Mouse (Mus musculus): Measurements from ENCODE around the gene Sh2d5. TPM values are rescaled to one million over a fixed set of nuclear protein-coding genes. Genes with fewer than 3 reads are reported as not detected.

Sh2d5 gene
- total and polyA plus RNA-seq, 3 experiments, result 2.0 to 2.8 TPM; not detected in 1

GRCm38 (mm10) chr4:138259482-138259881 is 9.3 kb downstream of the Sh2d5 start:
- Histone ChIP-seq H3K27ac (ENCODE audit: control insufficient read depth, low read depth, low read length) (no peak overlapping the region), H3K9ac (ENCODE audit: control insufficient read depth, low read depth, low read length, poor library complexity, severe bottlenecking) (no peak overlapping the region), H3K79me2 (ENCODE audit: control insufficient read depth, insufficient read depth, low read length, poor library complexity) (no peaks in the 10 kb centered on the region; the same call in 1 of the 2 replicates), H3K4me3 (ENCODE audit: control insufficient read depth in 1 of 2, insufficient read depth in 1 of 2, low read depth in 2 of 2, low read length in 2 of 2) (no peak overlapping the region), H3K36me3 (ENCODE audit: control insufficient read depth in 1 of 2, insufficient read depth in 2 of 2, low read length in 2 of 2) (no peaks in the 10 kb centered on the region), H3K4me1 (ENCODE audit: control insufficient read depth in 1 of 2, insufficient read depth in 2 of 2, low read length in 2 of 2) (peaks cover 3 to 7% of the 10 kb centered on the region in 2 experiments), H3K9me3 (replicated peaks; ENCODE audit: insufficient read depth, low read length) (no peaks in the 10 kb centered on the region), H3K27me3 (ENCODE audit: control insufficient read depth in 1 of 2, insufficient read depth in 2 of 2, low read length in 2 of 2) (no peaks in the 10 kb centered on the region)
- TF ChIP-seq RAD21 (IDR thresholded peaks at IDR 0.05; ENCODE audit: low read depth, low read length) (no peak), NRF1 (IDR thresholded peaks at IDR 0.05; ENCODE audit: insufficient read depth, low read depth, low read length, poor library complexity, severe bottlenecking) (no peak), ZC3H11A (IDR thresholded peaks at IDR 0.05; ENCODE audit: low read depth, low read length) (no peak)
- DNase-seq (ENCODE audit: low read depth, low spot score), result no peak

- H3K9me3 ChIP-seq (replicated peaks; ENCODE audit: insufficient read depth, low read length), result no peaks in the 10 kb centered on the region
- H3K27ac ChIP-seq (ENCODE audit: control insufficient read depth, low read depth, low read length), result no peak overlapping the region
- H3K79me2 ChIP-seq (ENCODE audit: control insufficient read depth, insufficient read depth, low read length, poor library complexity), result no peaks in the 10 kb centered on the region; the same call in 1 of the 2 replicates
- DNase-seq (ENCODE audit: low read depth, low spot score), result peak; percentile 82
- no peaks in the 10 kb centered on the region for H3K36me3 ChIP-seq (ENCODE audit: control insufficient read depth in 1 of 2, insufficient read depth in 2 of 2, low read length in 2 of 2)
- H3K4me1 ChIP-seq (ENCODE audit: control insufficient read depth in 1 of 2, insufficient read depth in 2 of 2, low read length in 2 of 2), result peaks cover 3 to 7% of the 10 kb centered on the region in 2 experiments
- H3K9ac ChIP-seq (ENCODE audit: control insufficient read depth, low read depth, low read length, poor library complexity, severe bottlenecking), result peak overlapping the region; percentile 74
- TF ChIP-seq EP300 (IDR thresholded peaks at IDR 0.05; ENCODE audit: low read depth in 1 of 2, low read length in 2 of 2), result no peak
- TF ChIP-seq CTCF (IDR thresholded peaks at IDR 0.05 in 2 of 3, conservative IDR thresholded peaks at IDR 0.05 in 1 of 3; ENCODE audit: control insufficient read depth in 1 of 3, insufficient read depth in 1 of 3, low read depth in 2 of 3, low read length in 3 of 3, poor library complexity in 1 of 3, severe bottlenecking in 1 of 3), result peak in 1 of 3 experiments; percentile 48; a peak in 3 of 6 replicates
- peak; percentile 24 for TF ChIP-seq SMC3 (IDR thresholded peaks at IDR 0.05; ENCODE audit: low read depth, low read length)
- TF ChIP-seq RAD21 (IDR thresholded peaks at IDR 0.05; ENCODE audit: low read depth, low read length), result peak; percentile 23
- TF ChIP-seq MEF2A (IDR thresholded peaks at IDR 0.05; ENCODE audit: extremely low read depth, insufficient replicate concordance, low read depth, low read length, poor library complexity, severe bottlenecking), result no peak
- TF ChIP-seq POLR2AphosphoS5 (IDR thresholded peaks at IDR 0.05; ENCODE audit: borderline replicate concordance, low read depth, low read length), result no peak
- TF ChIP-seq MAX (IDR thresholded peaks at IDR 0.05; ENCODE audit: low read length), result no peak
- TF ChIP-seq ZMIZ1 (IDR thresholded peaks at IDR 0.05; ENCODE audit: low read depth, low read length), result no peak
- TF ChIP-seq POLR2A (IDR thresholded peaks at IDR 0.05; ENCODE audit: control insufficient read depth in 1 of 2, insufficient read depth in 1 of 2, low read depth in 1 of 2, low read length in 2 of 2, poor library complexity in 1 of 2), result peak in 1 of 2 experiments; percentile 26; a peak in 1 of 4 replicates
- peak; percentile 97 for TF ChIP-seq MXI1 (IDR thresholded peaks at IDR 0.05; ENCODE audit: low read depth, low read length)
- no peak for TF ChIP-seq GABPA (IDR thresholded peaks at IDR 0.05; ENCODE audit: low read depth, low read length)
- peak; percentile 78; the same call in 1 of the 2 replicates for TF ChIP-seq SIN3A (IDR thresholded peaks at IDR 0.05; ENCODE audit: low read length)
- peak overlapping the region; percentile 96 to 98 for H3K4me3 ChIP-seq (ENCODE audit: control insufficient read depth in 1 of 2, insufficient read depth in 1 of 2, low read depth in 2 of 2, low read length in 2 of 2)
- H3K27me3 ChIP-seq (ENCODE audit: control insufficient read depth in 1 of 2, insufficient read depth in 2 of 2, low read length in 2 of 2), result no peaks in the 10 kb centered on the region
Observed at GRCm38 (mm10) chr4:138261843-138262681, 11.9 kb downstream of the Sh2d5 start.
